Mouse (Mus musculus): ENCODE results near the gene Galk1. TPM values are rescaled to one million over a fixed set of nuclear protein-coding genes. Genes with fewer than 3 reads are reported as not detected.

Gene Galk1
- polyA plus RNA-seq, 1 experiment: 51.7 TPM

- no peak for DNase-seq (ENCODE audit: low spot score)
Measured at GRCm38 (mm10) chr11:115983291-115983690, 29.2 kb downstream of the Galk1 start.

- no peak for DNase-seq (ENCODE audit: low spot score)
Measured at GRCm38 (mm10) chr11:115982472-115982871, 30.0 kb downstream of the Galk1 start.

- no peak for DNase-seq (ENCODE audit: low spot score)
Measured at GRCm38 (mm10) chr11:115975544-115975943, 37.0 kb downstream of the Galk1 start.

- no peak for DNase-seq (ENCODE audit: low spot score)
Measured at GRCm38 (mm10) chr11:115975083-115975420, 37.5 kb downstream of the Galk1 start.

- DNase-seq (ENCODE audit: low spot score): peak; percentile 76
Measured at GRCm38 (mm10) chr11:115974309-115975082, 38.0 kb downstream of the Galk1 start, which contains the start of gene Itgb4. TSS of gene Itgb4 (plus strand) at chr11:115974709.

- DNase-seq (ENCODE audit: low spot score): no peak
Measured at GRCm38 (mm10) chr11:115971016-115971415, 41.5 kb downstream of the Galk1 start.

- no peak for DNase-seq (ENCODE audit: low spot score)
Measured at GRCm38 (mm10) chr11:115970006-115970673, 42.4 kb downstream of the Galk1 start.

GRCm38 (mm10) chr11:115968731-115969405, 43.7 kb downstream of the Galk1 start:
- no peak for DNase-seq (ENCODE audit: low spot score)

GRCm38 (mm10) chr11:115964977-115965604, 47.4 kb downstream of the Galk1 start:
- no peak for DNase-seq (ENCODE audit: low spot score)

GRCm38 (mm10) chr11:115962651-115963412, 49.7 kb downstream of the Galk1 start:
- no peak for DNase-seq (ENCODE audit: low spot score)

- DNase-seq (ENCODE audit: low spot score): no peak
Measured at GRCm38 (mm10) chr11:115959018-115959417, 53.5 kb downstream of the Galk1 start.

Other genes starting within 250 kb of the Galk1 start
- 20.8 and 25.9 TPM in 2 replicates for gene Tmem94, start 247.3 kb downstream of the Galk1 start, polyA plus RNA-seq (2012; rRNA removed)
- 20.6 and 25.2 TPM in 2 replicates for gene Caskin2, start 199.1 kb downstream of the Galk1 start, polyA plus RNA-seq (2012; rRNA removed)
- gene Tsen54, start 198.0 kb downstream of the Galk1 start, polyA plus RNA-seq (2012; rRNA removed): 18.7 and 21.4 TPM in 2 replicates
- gene Llgl2, start 188.7 kb downstream of the Galk1 start, polyA plus RNA-seq (2012; rRNA removed): 42.4 and 54.0 TPM in 2 replicates
- gene Myo15b, start 154.3 kb downstream of the Galk1 start, polyA plus RNA-seq (2012; rRNA removed): 0.44 and 0.65 TPM in 2 replicates
- 7.0 and 10.4 TPM in 2 replicates for gene Smim5, start 112.8 kb downstream of the Galk1 start, polyA plus RNA-seq (2012; rRNA removed)
- gene Smim6, start 100.7 kb downstream of the Galk1 start, polyA plus RNA-seq (2012; rRNA removed): 16.9 and 17.8 TPM in 2 replicates
- 31.6 and 33.7 TPM in 2 replicates for gene Sap30bp, start 79.4 kb downstream of the Galk1 start, polyA plus RNA-seq (2012; rRNA removed)
- gene Recql5, start 79.2 kb downstream of the Galk1 start, polyA plus RNA-seq (2012; rRNA removed): 26.4 and 29.5 TPM in 2 replicates
- 24.7 and 35.7 TPM in 2 replicates for gene Itgb4, start 38.0 kb downstream of the Galk1 start, polyA plus RNA-seq (2012; rRNA removed)
- 374 and 394 TPM in 2 replicates for gene H3f3b, start 15.2 kb upstream of the Galk1 start, polyA plus RNA-seq (2012; rRNA removed)
- 23.3 and 23.7 TPM in 2 replicates for gene Unk, start 17.6 kb upstream of the Galk1 start, polyA plus RNA-seq (2012; rRNA removed)
- gene Unc13d, start 65.2 kb upstream of the Galk1 start, polyA plus RNA-seq (2012; rRNA removed): 4.5 and 5.6 TPM in 2 replicates
- gene Wbp2, start 74.3 kb upstream of the Galk1 start, polyA plus RNA-seq (2012; rRNA removed): 119 and 147 TPM in 2 replicates
- 33.1 and 40.7 TPM in 2 replicates for gene Trim47, start 114.5 kb upstream of the Galk1 start, polyA plus RNA-seq (2012; rRNA removed)
- 9.6 and 11.8 TPM in 2 replicates for gene Trim65, start 118.4 kb upstream of the Galk1 start, polyA plus RNA-seq (2012; rRNA removed)
- gene Mrpl38, start 126.1 kb upstream of the Galk1 start, polyA plus RNA-seq (2012; rRNA removed): 21.4 and 29.3 TPM in 2 replicates
- 46.8 and 47.7 TPM in 2 replicates for gene Fbf1, start 155.4 kb upstream of the Galk1 start, polyA plus RNA-seq (2012; rRNA removed)
- 45.1 and 57.1 TPM in 2 replicates for gene Ten1, start 186.1 kb upstream of the Galk1 start, polyA plus RNA-seq (2012; rRNA removed)
- gene Acox1, start 186.3 kb upstream of the Galk1 start, polyA plus RNA-seq (2012; rRNA removed): 94.7 and 106 TPM in 2 replicates
- gene Evpl, start 225.4 kb upstream of the Galk1 start, polyA plus RNA-seq (2012; rRNA removed): 16.9 and 24.7 TPM in 2 replicates

Measured in urinary bladder, adult 2 months (tissue).